Mouse (Mus musculus) stomach, embryonic 15.5 days (tissue): ENCODE data around the gene Ccdc153. TPM values are rescaled to one million over a fixed set of nuclear protein-coding genes. Genes with fewer than 3 reads are reported as not detected.

Experiments used
- ATAC-seq: fragments of 200-750 bp; cut with Nextera tagmentation; 2 replicates; pipeline ENCODE4 v1.8.0; 2017; ENCODE audit warnings: low read depth, moderate number of reproducible peaks, moderate TSS enrichment; ENCODE audit not compliant: insufficient read depth, low FRiP score
- H3K27ac ChIP-seq: fragments of 300-500 bp; sonication (generic); 2 replicates; pipeline ENCODE4 v1.5.1; 2015; ENCODE audit warnings: mild to moderate bottlenecking, inconsistent platforms
- H3K27me3 ChIP-seq: fragments of 300-500 bp; sonication (generic); replicated peaks from 2 replicates; pipeline ENCODE4 v1.6.1; 2015; ENCODE audit warnings: inconsistent platforms
- H3K36me3 ChIP-seq: fragments of 300-500 bp; sonication (generic); 2 replicates; pipeline ENCODE4 v1.6.1; 2015; ENCODE audit warnings: inconsistent platforms
- H3K4me1 ChIP-seq: fragments of 300-500 bp; sonication (generic); 2 replicates; pipeline ENCODE4 v1.6.1; 2015; ENCODE audit warnings: inconsistent platforms
- H3K4me2 ChIP-seq: fragments of 300-500 bp; sonication (generic); 2 replicates; pipeline ENCODE4 v1.6.1; 2015; ENCODE audit warnings: mild to moderate bottlenecking, inconsistent platforms
- H3K4me3 ChIP-seq: fragments of 300-500 bp; sonication (generic); replicated peaks from 2 replicates; pipeline ENCODE4 v1.5.1; 2015; ENCODE audit warnings: inconsistent platforms
- H3K9ac ChIP-seq: fragments of 300-500 bp; sonication (generic); 2 replicates; pipeline ENCODE4 v1.6.1; 2015; ENCODE audit warnings: inconsistent platforms
- H3K9me3 ChIP-seq: fragments of 300-500 bp; sonication (generic); 2 replicates; pipeline ENCODE4 v1.6.1; 2016; ENCODE audit warnings: inconsistent platforms
- WGBS: fragments of 180-500 bp; shearing (Covaris S2); methylation state at CpG from one replicate; pipeline ENCODE4 v1.1.7; 2015; 5-methylcytosine and 5-hydroxymethylcytosine counted together
- polyA plus RNA-seq: library from polyadenylated mRNA; unstranded; fragments of >200 nt; fragmentation: Nextera tagmentation; extraction: Ambion mirVana; gene quantifications from 2 replicates; pipeline ENCODE4 v1.2.1, GENCODE M21; 2015

Ccdc153 gene
- polyA plus RNA-seq, 1 experiment from 2014 or later = 0.23 TPM

- Histone ChIP-seq H3K4me1 (no peaks in the 10 kb centered on the region; the same call in 1 of the 2 replicates), H3K9me3 (no peaks in the 10 kb centered on the region), H3K27ac (no peak overlapping the region), H3K36me3 (no peaks in the 10 kb centered on the region), H3K4me2 (no peak overlapping the region), H3K9ac (no peak overlapping the region), H3K27me3 (0 out of 2 replicates have a peak, but pooled peaks cover 3% of the 10 kb centered on the region), H3K4me3 (no peak overlapping the region)
- no peak for ATAC-seq
- WGBS = 67% methylated on average over 2 of the region's 2 CpGs
These were observed 3.1 kb downstream of the Ccdc153 start for GRCm38 (mm10) chr9:44243621-44244020.

- Histone ChIP-seq H3K27ac (no peak overlapping the region), H3K9me3 (no peaks in the 10 kb centered on the region), H3K36me3 (no peaks in the 10 kb centered on the region), H3K4me1 (no peaks in the 10 kb centered on the region), H3K4me3 (no peak overlapping the region), H3K4me2 (no peak overlapping the region), H3K9ac (no peak overlapping the region), H3K27me3 (no peaks in the 10 kb centered on the region)
- 70% methylated on average over 6 of the region's 6 CpGs for WGBS
- ATAC-seq = no peak
These were observed 7.4 kb downstream of the Ccdc153 start for GRCm38 (mm10) chr9:44247907-44248306.

- Histone ChIP-seq H3K4me2 (peak overlapping the region; percentile 32), H3K27ac (no peak overlapping the region), H3K36me3 (no peaks in the 10 kb centered on the region), H3K9ac (no peak overlapping the region), H3K27me3 (no peaks in the 10 kb centered on the region), H3K4me1 (0 out of 2 replicates have a peak, but pooled peaks cover 11% of the 10 kb centered on the region), H3K4me3 (no peak overlapping the region), H3K9me3 (no peaks in the 10 kb centered on the region)
- WGBS = 41% methylated on average over 26 of the region's 26 CpGs
- ATAC-seq = peak; percentile 68; the same call in 1 of the 2 replicates
These were observed 9.0 kb downstream of the Ccdc153 start for GRCm38 (mm10) chr9:44249181-44250146.

- Histone ChIP-seq H3K9ac (no peak overlapping the region), H3K4me3 (no peak overlapping the region), H3K4me1 (0 out of 2 replicates have a peak, but pooled peaks cover 15% of the 10 kb centered on the region), H3K4me2 (no peak overlapping the region), H3K36me3 (no peaks in the 10 kb centered on the region), H3K27me3 (no peaks in the 10 kb centered on the region), H3K9me3 (no peaks in the 10 kb centered on the region), H3K27ac (no peak overlapping the region)
- no peak for ATAC-seq
- 56% methylated on average over 4 of the region's 4 CpGs for WGBS
These were observed 10.0 kb downstream of the Ccdc153 start for GRCm38 (mm10) chr9:44250445-44250844.

- no peak for ATAC-seq
- H3K9me3 ChIP-seq = no peaks in the 10 kb centered on the region
- no peak within 1 kb of the TSS for H3K4me2 ChIP-seq
- no peak within 1 kb of the TSS for H3K4me3 ChIP-seq
- no peaks in the 10 kb centered on the region for H3K36me3 ChIP-seq
- WGBS = 71% methylated on average over 10 of the region's 10 CpGs
- no peaks in the 10 kb centered on the region for H3K27me3 ChIP-seq
- 0 out of 2 replicates have a peak, but pooled peaks cover 15% of the 10 kb centered on the region for H3K4me1 ChIP-seq
- H3K27ac ChIP-seq = no peak within 1 kb of the TSS
- H3K9ac ChIP-seq = no peak within 1 kb of the TSS
These were observed 10.8 kb downstream of the Ccdc153 start, which contains the start of gene Pdzd3 for GRCm38 (mm10) chr9:44251314-44251713. Gene Pdzd3, minus strand, starts transcription at chr9:44251471.

- 66% methylated on average over 6 of the region's 6 CpGs for WGBS
- 0 out of 2 replicates have a peak, but pooled peaks cover 15% of the 10 kb centered on the region for H3K4me1 ChIP-seq
- H3K9ac ChIP-seq = no peak overlapping the region
- no peak overlapping the region for H3K4me2 ChIP-seq
- H3K4me3 ChIP-seq = no peak overlapping the region
- H3K36me3 ChIP-seq = no peaks in the 10 kb centered on the region
- no peaks in the 10 kb centered on the region for H3K9me3 ChIP-seq
- H3K27me3 ChIP-seq = no peaks in the 10 kb centered on the region
- H3K27ac ChIP-seq = no peak overlapping the region
- no peak for ATAC-seq
These were observed 13.0 kb downstream of the Ccdc153 start for GRCm38 (mm10) chr9:44253441-44253840.

- WGBS = 23% methylated on average over 5 of the region's 5 CpGs
- no peak for ATAC-seq
- Histone ChIP-seq H3K9me3 (no peaks in the 10 kb centered on the region), H3K27me3 (no peaks in the 10 kb centered on the region), H3K4me2 (no peak overlapping the region), H3K36me3 (no peaks in the 10 kb centered on the region), H3K4me3 (no peak overlapping the region), H3K27ac (no peak overlapping the region), H3K9ac (no peak overlapping the region), H3K4me1 (0 out of 2 replicates have a peak, but pooled peaks cover 15% of the 10 kb centered on the region)
These were observed 14.1 kb downstream of the Ccdc153 start for GRCm38 (mm10) chr9:44254508-44255135.

- H3K27ac ChIP-seq = no peak overlapping the region
- 71% methylated on average over 6 of the region's 6 CpGs for WGBS
- H3K4me1 ChIP-seq = 0 out of 2 replicates have a peak, but pooled peaks cover 15% of the 10 kb centered on the region
- H3K36me3 ChIP-seq = no peaks in the 10 kb centered on the region
- ATAC-seq = no peak
- no peak overlapping the region for H3K4me2 ChIP-seq
- no peaks in the 10 kb centered on the region for H3K27me3 ChIP-seq
- H3K9me3 ChIP-seq = no peaks in the 10 kb centered on the region
- H3K9ac ChIP-seq = no peak overlapping the region
- H3K4me3 ChIP-seq = no peak overlapping the region
These were observed 14.7 kb downstream of the Ccdc153 start for GRCm38 (mm10) chr9:44255136-44255521.

- Histone ChIP-seq H3K9ac (no peak overlapping the region), H3K36me3 (no peaks in the 10 kb centered on the region), H3K4me3 (no peak overlapping the region), H3K27me3 (no peaks in the 10 kb centered on the region), H3K4me2 (no peak overlapping the region), H3K9me3 (no peaks in the 10 kb centered on the region), H3K27ac (no peak overlapping the region), H3K4me1 (0 out of 2 replicates have a peak, but pooled peaks cover 15% of the 10 kb centered on the region)
- WGBS = 79% methylated on average over 8 of the region's 8 CpGs
- ATAC-seq = no peak
These were observed 15.7 kb downstream of the Ccdc153 start for GRCm38 (mm10) chr9:44256213-44256612.

GRCm38 (mm10) chr9:44259014-44259413 lies 18.5 kb downstream of the Ccdc153 start:
- ATAC-seq = no peak
- Histone ChIP-seq H3K36me3 (no peaks in the 10 kb centered on the region), H3K27ac (no peak overlapping the region), H3K9me3 (no peaks in the 10 kb centered on the region), H3K4me3 (no peak overlapping the region), H3K9ac (no peak overlapping the region), H3K27me3 (no peaks in the 10 kb centered on the region), H3K4me2 (no peak overlapping the region), H3K4me1 (0 out of 2 replicates have a peak, but pooled peaks cover 7% of the 10 kb centered on the region)
- 74% methylated on average over 10 of the region's 10 CpGs for WGBS

- Histone ChIP-seq H3K4me2 (no peak overlapping the region), H3K27me3 (no peaks in the 10 kb centered on the region), H3K9ac (no peak overlapping the region), H3K4me3 (no peak overlapping the region), H3K27ac (no peak overlapping the region), H3K9me3 (no peaks in the 10 kb centered on the region), H3K36me3 (no peaks in the 10 kb centered on the region), H3K4me1 (peaks cover 3% of the 10 kb centered on the region; the same call in 1 of the 2 replicates)
- ATAC-seq = no peak
- WGBS = 76% methylated on average over 14 of the region's 14 CpGs
These were observed 20.9 kb downstream of the Ccdc153 start for GRCm38 (mm10) chr9:44261388-44261787.
